Mouse (Mus musculus): ENCODE results near the gene Sgms1. TPM values are rescaled to one million over a fixed set of nuclear protein-coding genes. Genes with fewer than 3 reads are reported as not detected.

Sgms1 gene
- polyA plus RNA-seq, 1 experiment: 5.3 TPM

- Histone ChIP-seq H3K36me3 (ENCODE audit: control insufficient read depth, insufficient read depth) (no peaks in the 10 kb centered on the region), H3K79me3 (ENCODE audit: low read depth) (no peaks in the 10 kb centered on the region), H3ac (ENCODE audit: control insufficient read depth, insufficient read length, low read depth) (no peak overlapping the region), H3K27me3 (ENCODE audit: control insufficient read depth, insufficient read depth, insufficient read length) (no peaks in the 10 kb centered on the region), H3K79me2 (ENCODE audit: control insufficient read depth, insufficient read depth) (no peaks in the 10 kb centered on the region), H3K4me3 (ENCODE audit: insufficient read depth, poor library complexity, severe bottlenecking) (no peak overlapping the region)
- TF ChIP-seq CEBPB (IDR thresholded peaks at IDR 0.05; ENCODE audit: low read depth) (no peak), MAX (IDR thresholded peaks at IDR 0.05) (no peak), FOSL1 (IDR thresholded peaks at IDR 0.05; ENCODE audit: insufficient read depth, low read length, poor library complexity, severe bottlenecking) (no peak), CTCF (IDR thresholded peaks at IDR 0.05; ENCODE audit: control insufficient read depth, insufficient read depth, insufficient read length) (no peak), MYOG (IDR thresholded peaks at IDR 0.05; ENCODE audit: control insufficient read depth, extremely low read depth, insufficient read length) (no peak), MYOD1 (IDR thresholded peaks at IDR 0.05; ENCODE audit: control insufficient read depth, insufficient read length, low read depth) (no peak)
These were observed 20.3 kb upstream of the Sgms1 start for GRCm38 (mm10) chr19:32409603-32410360.

GRCm38 (mm10) chr19:32406717-32407116, 17.2 kb upstream of the Sgms1 start:
- Histone ChIP-seq H3K79me3 (ENCODE audit: low read depth) (no peaks in the 10 kb centered on the region), H3ac (ENCODE audit: control insufficient read depth, insufficient read length, low read depth) (no peak overlapping the region), H3K27me3 (ENCODE audit: control insufficient read depth, insufficient read depth, insufficient read length) (no peaks in the 10 kb centered on the region), H3K79me2 (ENCODE audit: control insufficient read depth, insufficient read depth) (no peaks in the 10 kb centered on the region), H3K4me3 (ENCODE audit: insufficient read depth, poor library complexity, severe bottlenecking) (no peak overlapping the region), H3K36me3 (ENCODE audit: control insufficient read depth, insufficient read depth) (no peaks in the 10 kb centered on the region)
- TF ChIP-seq MYOG (IDR thresholded peaks at IDR 0.05; ENCODE audit: control insufficient read depth, extremely low read depth, insufficient read length): no peak
- TF ChIP-seq MAX (IDR thresholded peaks at IDR 0.05): no peak
- TF ChIP-seq MYOD1 (IDR thresholded peaks at IDR 0.05; ENCODE audit: control insufficient read depth, insufficient read length, low read depth): no peak
- no peak for TF ChIP-seq FOSL1 (IDR thresholded peaks at IDR 0.05; ENCODE audit: insufficient read depth, low read length, poor library complexity, severe bottlenecking)
- TF ChIP-seq CEBPB (IDR thresholded peaks at IDR 0.05; ENCODE audit: low read depth): no peak
- TF ChIP-seq CTCF (IDR thresholded peaks at IDR 0.05; ENCODE audit: control insufficient read depth, insufficient read depth, insufficient read length): no peak
- TF ChIP-seq USF1 (IDR thresholded peaks at IDR 0.05; ENCODE audit: low read depth): no peak

GRCm38 (mm10) chr19:32404386-32404785, 14.9 kb upstream of the Sgms1 start:
- no peak overlapping the region for H3ac ChIP-seq (ENCODE audit: control insufficient read depth, insufficient read length, low read depth)
- TF ChIP-seq MYOG (IDR thresholded peaks at IDR 0.05; ENCODE audit: control insufficient read depth, extremely low read depth, insufficient read length) (no peak), CTCF (IDR thresholded peaks at IDR 0.05; ENCODE audit: control insufficient read depth, insufficient read depth, insufficient read length) (no peak), USF1 (IDR thresholded peaks at IDR 0.05; ENCODE audit: low read depth) (no peak), MYOD1 (IDR thresholded peaks at IDR 0.05; ENCODE audit: control insufficient read depth, insufficient read length, low read depth) (no peak), FOSL1 (IDR thresholded peaks at IDR 0.05; ENCODE audit: insufficient read depth, low read length, poor library complexity, severe bottlenecking) (no peak), MAX (IDR thresholded peaks at IDR 0.05) (no peak), CEBPB (IDR thresholded peaks at IDR 0.05; ENCODE audit: low read depth) (no peak)
- no peaks in the 10 kb centered on the region for H3K79me3 ChIP-seq (ENCODE audit: low read depth)
- H3K27me3 ChIP-seq (ENCODE audit: control insufficient read depth, insufficient read depth, insufficient read length): no peaks in the 10 kb centered on the region
- H3K36me3 ChIP-seq (ENCODE audit: control insufficient read depth, insufficient read depth): no peaks in the 10 kb centered on the region
- no peaks in the 10 kb centered on the region for H3K79me2 ChIP-seq (ENCODE audit: control insufficient read depth, insufficient read depth)
- H3K4me3 ChIP-seq (ENCODE audit: insufficient read depth, poor library complexity, severe bottlenecking): no peak overlapping the region

GRCm38 (mm10) chr19:32403834-32404233, 14.3 kb upstream of the Sgms1 start:
- Histone ChIP-seq H3K79me3 (ENCODE audit: low read depth) (no peaks in the 10 kb centered on the region), H3K27me3 (ENCODE audit: control insufficient read depth, insufficient read depth, insufficient read length) (no peaks in the 10 kb centered on the region), H3K36me3 (ENCODE audit: control insufficient read depth, insufficient read depth) (no peaks in the 10 kb centered on the region), H3K79me2 (ENCODE audit: control insufficient read depth, insufficient read depth) (no peaks in the 10 kb centered on the region), H3ac (ENCODE audit: control insufficient read depth, insufficient read length, low read depth) (no peak overlapping the region), H3K4me3 (ENCODE audit: insufficient read depth, poor library complexity, severe bottlenecking) (no peak overlapping the region)
- TF ChIP-seq MAX (IDR thresholded peaks at IDR 0.05) (no peak), CTCF (IDR thresholded peaks at IDR 0.05; ENCODE audit: control insufficient read depth, insufficient read depth, insufficient read length) (no peak), CEBPB (IDR thresholded peaks at IDR 0.05; ENCODE audit: low read depth) (no peak), FOSL1 (IDR thresholded peaks at IDR 0.05; ENCODE audit: insufficient read depth, low read length, poor library complexity, severe bottlenecking) (no peak)

GRCm38 (mm10) chr19:32398491-32398890, 9.0 kb upstream of the Sgms1 start:
- Histone ChIP-seq H3K79me2 (ENCODE audit: control insufficient read depth, insufficient read depth) (no peaks in the 10 kb centered on the region), H3K79me3 (ENCODE audit: low read depth) (no peaks in the 10 kb centered on the region), H3K4me3 (ENCODE audit: insufficient read depth, poor library complexity, severe bottlenecking) (no peak overlapping the region), H3K27me3 (ENCODE audit: control insufficient read depth, insufficient read depth, insufficient read length) (no peaks in the 10 kb centered on the region), H3K36me3 (ENCODE audit: control insufficient read depth, insufficient read depth) (no peaks in the 10 kb centered on the region), H3ac (ENCODE audit: control insufficient read depth, insufficient read length, low read depth) (no peak overlapping the region)
- TF ChIP-seq CEBPB (IDR thresholded peaks at IDR 0.05; ENCODE audit: low read depth) (no peak), MAX (IDR thresholded peaks at IDR 0.05) (no peak), USF1 (IDR thresholded peaks at IDR 0.05; ENCODE audit: low read depth) (no peak), MYOG (IDR thresholded peaks at IDR 0.05; ENCODE audit: control insufficient read depth, extremely low read depth, insufficient read length) (no peak), FOSL1 (IDR thresholded peaks at IDR 0.05; ENCODE audit: insufficient read depth, low read length, poor library complexity, severe bottlenecking) (no peak), MYOD1 (IDR thresholded peaks at IDR 0.05; ENCODE audit: control insufficient read depth, insufficient read length, low read depth) (no peak), CTCF (IDR thresholded peaks at IDR 0.05; ENCODE audit: control insufficient read depth, insufficient read depth, insufficient read length) (no peak)

Data from C2C12 (cell line).